Mouse (Mus musculus) cerebellum, adult 9-11 months (tissue): ENCODE results near the gene Napsa.

Experiments
- DNase-seq: peaks from one replicate; pipeline ENCODE4 v3.0.0; 2022

Napsa gene

DNA sequence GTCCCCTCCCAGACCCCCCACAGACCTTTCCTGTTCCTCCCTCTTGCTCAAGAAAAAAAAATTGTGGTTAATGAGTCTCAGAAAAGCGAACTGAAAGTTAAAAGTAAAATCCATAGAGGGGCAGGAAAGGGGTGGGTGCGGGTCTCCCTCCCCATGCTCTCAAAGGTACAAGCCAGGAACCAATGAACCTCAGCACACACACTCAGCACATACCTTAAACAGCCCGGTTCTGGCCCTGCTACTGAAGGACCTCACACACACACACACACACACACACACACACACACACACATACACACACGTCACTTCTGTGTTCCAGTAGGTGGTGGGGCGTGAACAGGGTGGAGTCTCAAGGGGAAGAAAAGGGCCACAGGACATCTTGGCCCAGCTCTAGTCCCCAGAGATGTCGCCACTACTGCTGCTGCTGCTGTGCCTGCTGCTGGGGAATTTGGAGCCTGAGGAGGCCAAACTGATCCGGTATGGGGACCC, at the start of gene Napsa:
Gene Napsa (plus strand): TSS at position 168 of the 489 bp plus-strand sequence.
- no peak for DNase-seq

DNA sequence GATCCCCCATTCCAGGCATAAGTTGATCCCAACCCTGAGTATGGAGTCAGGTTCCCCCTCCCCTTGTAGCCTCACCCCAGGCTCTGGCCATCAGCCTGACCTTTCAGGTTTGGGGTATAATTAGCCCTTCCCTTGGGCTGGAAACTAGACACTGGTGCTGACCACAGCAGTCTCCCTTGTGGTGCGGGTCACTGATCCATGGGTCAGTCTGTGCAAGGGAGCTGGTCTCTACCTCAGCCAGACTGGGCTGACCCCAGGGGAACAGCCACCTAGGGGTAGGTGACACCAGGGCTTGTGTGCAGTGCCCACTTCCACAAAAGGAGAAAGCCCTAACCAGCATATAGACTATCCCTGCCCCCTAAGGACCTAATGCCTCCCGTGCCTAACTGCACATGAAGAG, 49.1 kb upstream of the Napsa start:
- DNase-seq = no peak

DNA sequence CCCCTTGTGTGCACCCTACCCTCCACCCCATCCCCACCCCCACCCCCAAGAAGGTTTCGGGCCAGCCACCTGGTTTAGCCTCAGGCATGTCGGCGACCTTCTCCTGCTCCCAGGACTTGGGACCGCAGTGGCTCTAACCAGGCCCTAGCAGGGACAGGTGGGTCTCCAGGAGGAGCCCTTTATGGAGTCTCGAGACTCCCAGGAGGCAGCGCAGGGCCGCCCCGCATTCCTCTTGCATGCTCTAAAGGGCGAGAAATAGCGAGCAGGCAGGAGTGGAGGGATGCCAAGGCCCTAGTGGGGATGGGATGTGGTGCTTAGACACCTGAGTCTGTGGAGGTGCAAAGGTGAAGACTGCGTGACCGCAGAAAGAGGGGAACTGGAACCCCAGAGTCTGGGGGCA, 47.7 kb upstream of the Napsa start, which contains the start of gene Mybpc2:
Gene Mybpc2 (minus strand): TSS at position 155 of the 400 bp plus-strand sequence.
- peak; percentile 37 for DNase-seq

- DNase-seq = peak; percentile 78
Observed at GRCm38 (mm10) chr7:44525126-44525832, 46.9 kb upstream of the Napsa start.

DNA sequence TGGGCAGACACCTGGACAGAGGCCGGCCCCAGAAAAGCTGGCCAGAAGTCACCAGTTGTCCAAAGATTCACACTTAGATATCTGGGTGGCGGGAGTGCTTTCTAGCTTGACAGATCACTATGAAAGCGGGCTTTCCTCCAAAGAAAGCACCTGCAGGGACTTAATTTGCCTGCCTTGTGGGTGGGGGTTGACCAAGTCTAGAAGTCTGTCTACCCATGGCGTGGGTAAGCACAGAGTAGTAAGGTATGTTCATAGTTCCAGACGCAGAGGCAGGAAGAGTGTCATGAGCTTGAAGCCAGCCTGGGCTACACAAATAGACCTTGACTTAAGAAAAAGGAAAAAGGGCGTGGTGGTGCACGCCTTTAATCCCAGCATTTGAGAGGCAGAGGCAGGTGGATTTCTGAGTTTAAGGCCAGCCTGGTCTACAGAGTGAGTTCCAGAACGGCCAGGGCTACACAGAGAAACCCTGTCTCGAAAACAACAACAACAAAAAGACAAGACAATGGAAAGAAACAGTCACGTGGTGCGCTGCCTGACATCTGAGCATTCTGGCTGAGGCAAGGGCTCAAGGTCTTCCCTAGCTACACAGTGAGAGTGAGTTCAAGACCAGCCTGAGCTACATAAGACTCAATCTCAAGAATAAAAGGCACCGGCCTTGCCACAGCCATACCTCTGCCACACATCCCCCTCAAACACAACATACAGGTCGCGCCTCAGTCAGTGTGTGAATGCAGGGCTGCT, 45.6 kb upstream of the Napsa start:
- DNase-seq = no peak

DNA sequence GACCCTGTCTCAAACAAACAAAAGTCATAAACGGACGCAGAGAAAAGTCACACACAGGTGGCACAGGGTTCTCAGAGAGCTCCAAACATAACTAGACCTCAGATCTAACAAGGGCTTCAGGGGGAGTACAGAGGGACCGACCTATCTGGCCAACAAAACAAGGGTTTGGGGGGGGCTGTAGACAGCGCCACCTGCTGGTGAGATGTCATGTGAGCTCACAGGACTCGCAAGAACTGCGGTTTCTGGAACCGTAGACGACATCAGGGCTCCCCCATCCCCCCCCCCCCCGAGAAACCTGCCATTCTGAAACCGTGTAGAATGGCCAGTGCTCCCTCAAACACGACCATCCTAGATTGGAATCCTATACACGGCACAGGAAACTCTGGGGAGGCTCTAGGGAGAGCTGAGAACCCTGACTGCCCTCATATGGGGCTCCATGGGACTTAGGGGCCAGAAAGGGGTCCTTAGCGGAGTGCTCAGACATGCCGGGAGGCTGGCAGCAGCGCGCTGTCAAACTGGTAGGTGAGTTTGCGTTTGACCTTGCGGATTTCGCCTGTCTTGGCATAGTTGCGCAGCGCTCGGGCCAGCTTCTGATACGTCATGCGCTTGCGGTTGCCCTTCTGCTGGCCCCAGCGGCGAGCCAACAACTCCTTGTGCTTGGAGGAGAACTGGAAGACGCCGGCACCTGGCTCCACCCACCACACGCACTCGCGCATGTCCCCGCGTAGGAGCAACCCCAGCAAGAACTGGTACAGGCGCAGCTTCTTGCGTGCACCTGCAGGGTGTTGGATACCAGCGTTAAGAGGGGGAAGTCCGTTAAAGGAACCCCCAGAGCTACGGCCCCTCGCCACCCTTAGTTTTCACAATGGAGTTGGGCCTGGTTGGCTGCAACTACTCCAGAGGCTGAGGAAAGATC, 44.4 kb upstream of the Napsa start:
- DNase-seq = peak; percentile 88

- no peak for DNase-seq
Observed at GRCm38 (mm10) chr7:44529518-44529917, 42.7 kb upstream of the Napsa start.

DNA sequence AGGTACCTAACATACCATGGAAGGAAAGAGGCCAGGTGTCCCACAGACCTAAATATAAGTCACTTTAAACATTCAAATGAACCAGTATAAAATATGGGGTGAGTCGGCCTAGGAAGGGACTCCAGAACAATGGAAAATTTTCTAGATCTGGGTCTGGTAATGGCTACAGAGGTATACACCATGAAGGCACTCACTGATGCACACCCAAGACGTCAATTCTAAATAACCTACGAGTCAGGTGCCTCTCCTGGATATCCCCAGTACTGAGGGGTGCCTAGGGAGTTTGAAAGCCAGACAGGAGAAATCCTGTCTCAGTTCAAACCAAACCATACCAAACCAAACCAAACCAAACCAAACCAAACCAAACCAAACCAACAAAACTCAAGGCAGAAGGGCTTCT, 41.7 kb upstream of the Napsa start:
- DNase-seq = no peak

GRCm38 (mm10) chr7:44531207-44531606, 41.0 kb upstream of the Napsa start:
- DNase-seq = no peak

DNA sequence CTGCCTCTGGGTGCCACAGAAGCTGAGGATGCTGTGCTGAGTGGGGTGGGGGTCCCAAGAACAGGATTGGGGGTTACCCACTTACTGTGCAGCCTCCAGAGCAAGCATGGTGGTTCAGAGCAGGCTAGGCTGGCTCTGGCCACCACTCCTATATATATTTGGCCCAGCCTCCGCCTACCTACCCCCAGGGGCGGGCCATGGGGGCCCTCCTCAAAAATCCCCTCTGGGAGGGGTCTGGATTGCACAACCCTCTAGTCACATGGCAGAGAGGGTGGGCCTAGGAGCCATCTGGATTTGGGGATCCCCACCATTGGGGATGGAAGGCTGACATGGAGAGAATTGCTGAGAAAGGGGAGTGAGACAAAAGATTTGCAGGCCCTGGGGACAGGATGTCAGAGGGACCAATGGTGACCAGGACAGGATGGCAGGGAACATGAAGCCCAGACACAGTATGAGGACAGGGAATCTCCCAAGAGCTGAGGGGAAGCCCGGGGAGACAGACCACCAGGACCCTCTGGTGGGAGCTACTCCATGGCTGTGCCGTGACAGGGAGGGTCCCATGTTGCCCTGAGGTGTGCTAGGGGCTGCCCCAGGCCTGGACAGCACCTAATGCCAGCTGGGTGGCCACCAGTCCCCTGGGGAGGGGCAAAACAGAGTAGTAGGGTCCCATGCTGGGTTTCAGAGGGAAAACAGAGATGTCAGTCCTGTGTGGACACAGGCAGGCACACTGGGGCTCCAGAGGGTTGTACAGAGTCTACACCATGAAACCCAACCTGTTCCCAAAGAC, 40.0 kb upstream of the Napsa start, which contains the start of gene Spib:
Gene Spib (minus strand): TSS at position 126 of the 787 bp plus-strand sequence.
- no peak for DNase-seq

DNA sequence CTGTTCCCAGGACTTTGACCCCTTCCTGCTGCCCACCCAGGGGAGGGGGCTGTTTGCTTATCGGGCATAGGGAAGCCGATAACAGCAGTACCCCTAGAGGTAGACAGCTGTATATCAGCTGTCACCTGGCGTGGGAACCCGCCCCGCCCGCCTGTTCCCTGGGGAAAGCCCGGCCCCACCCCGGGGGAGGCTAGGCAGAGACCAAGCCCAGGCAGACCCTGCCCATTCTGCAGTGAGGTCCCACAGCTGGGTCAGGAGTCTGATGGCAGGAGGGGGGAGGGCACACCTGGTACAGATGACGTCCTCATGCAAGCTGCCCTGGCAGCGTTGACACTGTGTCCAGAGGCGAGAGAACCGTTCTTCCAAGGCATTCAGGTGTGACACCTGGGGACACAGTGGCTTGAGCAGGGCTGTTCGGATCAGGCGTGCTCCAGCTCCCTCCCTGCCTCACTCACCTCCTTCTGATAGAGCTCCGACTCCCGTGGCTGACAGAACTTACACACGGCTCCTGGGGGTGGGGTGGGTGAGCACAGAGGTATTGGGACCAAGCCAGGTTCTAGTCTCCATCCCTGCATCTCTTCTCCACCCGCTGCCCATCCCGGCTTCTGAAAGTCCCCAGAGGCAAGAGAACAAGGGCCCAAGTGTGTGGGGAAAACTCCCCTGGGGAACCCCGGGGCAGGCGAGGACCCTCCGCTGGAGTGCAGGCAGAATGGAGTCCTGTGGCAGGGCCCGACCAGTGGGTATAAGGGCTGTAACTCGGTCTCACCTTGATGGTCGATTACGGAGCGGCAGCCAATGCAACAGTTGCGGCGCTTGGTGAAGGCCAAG, 39.0 kb upstream of the Napsa start:
- peak; percentile 28 for DNase-seq

GRCm38 (mm10) chr7:44533746-44534045, 38.5 kb upstream of the Napsa start:
- no peak for DNase-seq

DNA sequence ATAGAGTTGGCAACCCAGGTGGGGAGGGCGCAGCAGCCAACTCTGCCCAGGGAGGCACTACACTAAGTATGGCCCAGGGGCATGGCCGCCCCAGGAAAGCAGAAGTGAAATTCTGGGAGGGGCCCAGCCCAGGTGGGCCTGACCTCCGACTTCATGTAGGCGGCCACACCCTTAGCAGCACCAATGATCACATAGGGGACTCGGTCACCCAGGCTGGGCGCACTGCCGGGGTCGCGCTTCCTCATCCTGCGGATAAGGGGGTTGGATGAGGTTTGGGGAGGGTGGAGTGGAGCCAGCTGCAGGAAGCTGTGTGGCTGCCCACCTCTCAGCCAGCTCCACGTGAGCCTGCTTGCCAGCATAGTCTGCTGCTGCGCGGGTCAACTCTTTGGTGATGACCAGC, 37.9 kb upstream of the Napsa start:
- DNase-seq = peak; percentile 30

- peak; percentile 30 for DNase-seq
Observed at GRCm38 (mm10) chr7:44534656-44535441, 37.3 kb upstream of the Napsa start.

- peak; percentile 34 for DNase-seq
Observed at GRCm38 (mm10) chr7:44535657-44536589, 36.3 kb upstream of the Napsa start.

- peak; percentile 85 for DNase-seq
Observed at GRCm38 (mm10) chr7:44536590-44536968, 35.6 kb upstream of the Napsa start.

- peak; percentile 56 for DNase-seq
Observed at GRCm38 (mm10) chr7:44537009-44537408, 35.2 kb upstream of the Napsa start.

- DNase-seq = peak; percentile 81
Observed at GRCm38 (mm10) chr7:44537496-44537895, 34.7 kb upstream of the Napsa start.
